Mouse (Mus musculus): ENCODE measurements around the gene Cyp2d40. TPM values are rescaled to one million over a fixed set of nuclear protein-coding genes. Genes with fewer than 3 reads are reported as not detected.
"Not testable (repeated sequence)": the region's sequence is repeated elsewhere in the genome, so short reads cannot be mapped to it uniquely, and the experiment has no call there.

Gene Cyp2d40
- total and polyA plus RNA-seq, 2 experiments from 2014 or later = not detected

DNA sequence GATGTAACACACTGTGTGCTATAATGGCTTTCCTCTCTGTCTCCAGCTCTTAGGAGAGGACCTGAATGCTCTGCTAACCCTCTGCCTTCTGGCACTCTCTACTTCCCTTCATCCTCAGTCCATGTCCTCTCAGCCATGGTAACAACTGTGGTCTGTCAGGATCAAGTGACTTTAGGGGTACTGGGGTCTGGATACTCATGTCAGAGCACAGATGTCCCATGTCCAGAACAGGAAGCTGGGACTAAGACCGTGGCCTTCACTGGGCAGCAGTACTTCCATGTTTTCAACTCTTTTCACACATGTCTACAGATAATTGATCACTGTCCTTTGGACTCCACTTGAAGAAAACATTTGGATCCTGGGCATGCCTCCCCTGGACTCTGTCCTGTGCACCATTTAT lies 19.8 kb upstream of the Cyp2d40 start:
- ATAC-seq (ENCODE audit: insufficient read depth, low read depth) (no peak), DNase-seq (ENCODE audit: low spot score) (no peak)
- TF ChIP-seq CTCF (IDR thresholded peaks at IDR 0.05; ENCODE audit: low read depth) = no peak
- TF ChIP-seq EP300 (IDR thresholded peaks at IDR 0.05; ENCODE audit: low read depth) = no peak
- H3K4me2 ChIP-seq (ENCODE audit: low read depth, low read length) = no peak overlapping the region
- H3K9me3 ChIP-seq (replicated peaks; ENCODE audit: control insufficient read depth, low read length) = no peaks in the 10 kb centered on the region
- no peak overlapping the region for H3K9ac ChIP-seq (replicated peaks; ENCODE audit: low read depth, low read length)
- no peaks in the 10 kb centered on the region for H3K27me3 ChIP-seq (ENCODE audit: control insufficient read depth, insufficient read depth, low read length)
- no peaks in the 10 kb centered on the region for H3K36me3 ChIP-seq (replicated peaks; ENCODE audit: control insufficient read depth, insufficient read depth, low read length)
- no peaks in the 10 kb centered on the region for H3K4me1 ChIP-seq (ENCODE audit: control insufficient read depth, insufficient read depth)
- WGBS = 72% methylated on average over 1 of the region's 1 CpGs
- no peak overlapping the region for H3K27ac ChIP-seq (ENCODE audit: low read depth)
- no peak overlapping the region for H3K4me3 ChIP-seq (ENCODE audit: low read depth, low read length)

DNA sequence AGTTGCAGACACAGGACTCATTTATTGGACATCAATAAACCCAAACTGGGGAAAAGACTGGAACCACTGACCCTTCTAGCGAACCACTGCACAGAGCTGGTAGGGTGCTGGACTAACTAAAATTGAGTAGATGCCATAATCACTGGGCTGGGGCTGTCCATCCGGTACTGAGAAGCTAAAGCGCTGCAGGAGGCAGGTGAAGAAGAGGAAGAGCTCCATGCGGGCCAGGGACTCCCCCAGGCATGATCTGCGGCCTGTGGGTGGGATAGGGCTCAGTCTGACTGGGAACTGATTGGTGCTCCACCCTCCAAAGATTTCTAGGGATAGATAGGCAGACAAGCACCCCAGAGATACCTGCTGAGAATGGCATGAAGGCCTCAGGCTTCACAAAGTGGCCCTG lies 13.9 kb upstream of the Cyp2d40 start:
- ATAC-seq (ENCODE audit: insufficient read depth, low read depth); H3K4me2 ChIP-seq (ENCODE audit: low read depth, low read length); H3K27me3 ChIP-seq (ENCODE audit: control insufficient read depth, insufficient read depth, low read length); DNase-seq (ENCODE audit: low spot score); H3K9me3 ChIP-seq (replicated peaks; ENCODE audit: control insufficient read depth, low read length); H3K4me3 ChIP-seq (ENCODE audit: low read depth, low read length); H3K27ac ChIP-seq (ENCODE audit: low read depth); H3K9ac ChIP-seq (replicated peaks; ENCODE audit: low read depth, low read length); H3K4me1 ChIP-seq (ENCODE audit: control insufficient read depth, insufficient read depth); H3K36me3 ChIP-seq (replicated peaks; ENCODE audit: control insufficient read depth, insufficient read depth, low read length): not testable (repeated sequence)
- WGBS = 72% methylated on average over 5 of the region's 5 CpGs

DNA sequence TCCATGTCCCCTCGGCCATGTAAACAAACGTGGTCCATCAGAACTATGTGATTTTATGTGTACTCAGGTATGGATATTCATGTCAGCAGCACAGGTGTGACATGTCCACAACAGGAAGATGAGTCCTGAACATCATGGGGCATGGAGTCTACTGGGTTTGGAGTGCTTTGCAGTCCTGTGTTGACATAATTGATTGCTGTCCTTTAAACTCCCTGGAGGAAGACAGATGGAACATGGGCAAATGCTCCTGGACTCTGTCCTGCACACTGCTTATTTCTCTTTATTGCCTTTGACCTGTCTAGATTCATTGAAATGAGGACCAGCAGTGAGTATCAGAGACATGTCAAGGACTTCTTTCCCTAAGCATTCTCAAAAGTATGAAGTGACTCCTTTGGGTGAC lies 2.0 kb upstream of the Cyp2d40 start:
- Histone ChIP-seq H3K9me3 (replicated peaks; ENCODE audit: control insufficient read depth, low read length) (no peaks in the 10 kb centered on the region), H3K36me3 (replicated peaks; ENCODE audit: control insufficient read depth, insufficient read depth, low read length) (no peaks in the 10 kb centered on the region), H3K27ac (ENCODE audit: low read depth) (no peak overlapping the region), H3K27me3 (ENCODE audit: control insufficient read depth, insufficient read depth, low read length) (no peaks in the 10 kb centered on the region), H3K4me2 (ENCODE audit: low read depth, low read length) (no peak overlapping the region), H3K4me3 (ENCODE audit: low read depth, low read length) (no peak overlapping the region), H3K4me1 (ENCODE audit: control insufficient read depth, insufficient read depth) (no peaks in the 10 kb centered on the region), H3K9ac (replicated peaks; ENCODE audit: low read depth, low read length) (no peak overlapping the region)
- no peak for TF ChIP-seq EP300 (IDR thresholded peaks at IDR 0.05; ENCODE audit: low read depth)
- 72% methylated on average over 2 of the region's 2 CpGs for WGBS
- ATAC-seq (ENCODE audit: insufficient read depth, low read depth) = no peak
- DNase-seq (ENCODE audit: low spot score) = no peak

DNA sequence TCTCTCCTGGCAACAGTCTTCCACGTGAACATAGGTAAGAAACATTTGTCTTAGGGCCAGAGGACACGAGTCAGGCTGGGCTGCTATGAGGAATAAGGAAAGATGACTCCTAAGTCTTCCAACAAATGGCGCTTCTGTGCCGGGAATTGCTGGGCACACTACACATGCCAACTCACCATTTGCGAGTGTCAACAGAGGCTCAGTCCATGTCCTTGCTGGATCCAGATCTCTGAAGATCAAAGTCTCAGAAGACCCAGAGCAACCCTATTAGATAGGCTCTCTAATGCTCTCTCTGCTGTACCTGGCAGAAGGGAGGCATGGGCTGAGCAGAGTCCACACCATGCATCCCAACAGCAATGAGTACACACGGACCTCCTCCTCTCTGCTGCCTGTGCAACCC lies 898 bp upstream of the Cyp2d40 start:
- Histone ChIP-seq H3K9me3 (replicated peaks; ENCODE audit: control insufficient read depth, low read length) (no peaks in the 10 kb centered on the region), H3K27me3 (ENCODE audit: control insufficient read depth, insufficient read depth, low read length) (no peaks in the 10 kb centered on the region), H3K27ac (ENCODE audit: low read depth) (no peak overlapping the region), H3K4me2 (ENCODE audit: low read depth, low read length) (no peak overlapping the region), H3K4me1 (ENCODE audit: control insufficient read depth, insufficient read depth) (no peaks in the 10 kb centered on the region), H3K36me3 (replicated peaks; ENCODE audit: control insufficient read depth, insufficient read depth, low read length) (no peaks in the 10 kb centered on the region), H3K9ac (replicated peaks; ENCODE audit: low read depth, low read length) (no peak overlapping the region), H3K4me3 (ENCODE audit: low read depth, low read length) (no peak overlapping the region)
- ATAC-seq (ENCODE audit: insufficient read depth, low read depth) (no peak), DNase-seq (ENCODE audit: low spot score) (no peak)
- WGBS = 72% methylated on average over 6 of the region's 6 CpGs
- TF ChIP-seq CTCF (IDR thresholded peaks at IDR 0.05; ENCODE audit: low read depth) (no peak), EP300 (IDR thresholded peaks at IDR 0.05; ENCODE audit: low read depth) (no peak)

DNA sequence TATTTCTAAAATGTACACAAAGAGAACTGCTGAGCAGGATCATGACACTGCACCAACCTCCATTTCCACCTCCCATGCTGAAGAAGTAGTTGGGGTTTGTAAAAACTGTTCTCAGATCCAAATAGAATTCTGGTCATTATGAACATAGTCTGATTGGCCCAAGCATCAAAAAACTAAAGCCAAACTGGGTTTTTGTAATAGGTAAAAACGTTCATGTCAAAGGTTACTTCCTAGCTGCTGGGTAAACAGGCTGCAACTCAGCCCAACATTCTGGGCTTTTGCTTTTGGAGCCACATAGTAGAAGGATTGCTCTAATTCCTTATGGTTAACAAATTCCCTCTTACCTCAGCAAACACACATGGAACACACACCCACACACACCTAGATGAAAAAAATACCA lies 15.8 kb downstream of the Cyp2d40 start:
- 0 out of 2 replicates have a peak, but pooled peaks cover 7% of the 10 kb centered on the region for H3K9me3 ChIP-seq (replicated peaks; ENCODE audit: control insufficient read depth, low read length)
- H3K4me1 ChIP-seq (ENCODE audit: control insufficient read depth, insufficient read depth) = no peaks in the 10 kb centered on the region
- ATAC-seq (ENCODE audit: insufficient read depth, low read depth) (no peak), DNase-seq (ENCODE audit: low spot score) (no peak)
- H3K36me3 ChIP-seq (replicated peaks; ENCODE audit: control insufficient read depth, insufficient read depth, low read length) = no peaks in the 10 kb centered on the region
- no peak overlapping the region for H3K4me2 ChIP-seq (ENCODE audit: low read depth, low read length)
- H3K4me3 ChIP-seq (ENCODE audit: low read depth, low read length) = no peak overlapping the region
- 36% methylated on average over 1 of the region's 1 CpGs for WGBS
- H3K9ac ChIP-seq (replicated peaks; ENCODE audit: low read depth, low read length) = no peak overlapping the region
- no peak overlapping the region for H3K27ac ChIP-seq (ENCODE audit: low read depth)
- TF ChIP-seq EP300 (IDR thresholded peaks at IDR 0.05; ENCODE audit: low read depth) = no peak
- no peak for TF ChIP-seq CTCF (IDR thresholded peaks at IDR 0.05; ENCODE audit: low read depth)
- no peaks in the 10 kb centered on the region for H3K27me3 ChIP-seq (ENCODE audit: control insufficient read depth, insufficient read depth, low read length)

DNA sequence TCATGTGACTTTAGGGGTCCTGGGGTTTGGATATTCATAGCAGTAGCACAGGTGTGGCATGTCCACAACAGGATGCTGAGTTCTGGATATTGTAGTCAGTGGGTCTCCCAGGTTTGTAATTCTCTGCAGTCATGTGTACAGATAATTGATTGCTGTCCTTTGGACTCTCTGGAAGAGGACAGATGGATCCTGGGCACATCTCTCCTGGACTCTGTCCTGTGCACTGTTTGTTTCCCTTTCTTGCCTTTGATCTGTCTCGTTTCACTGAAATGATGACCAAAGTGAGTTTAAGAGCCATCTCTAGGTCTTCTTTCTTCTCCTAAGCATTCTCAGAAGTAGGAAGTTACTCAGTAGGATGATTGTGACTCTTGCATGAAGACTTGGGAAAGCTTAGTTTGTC lies 16.5 kb downstream of the Cyp2d40 start:
- no peak overlapping the region for H3K27ac ChIP-seq (ENCODE audit: low read depth)
- no peak for ATAC-seq (ENCODE audit: insufficient read depth, low read depth)
- H3K4me1 ChIP-seq (ENCODE audit: control insufficient read depth, insufficient read depth) = no peaks in the 10 kb centered on the region
- H3K4me2 ChIP-seq (ENCODE audit: low read depth, low read length) = no peak overlapping the region
- no peak overlapping the region for H3K9ac ChIP-seq (replicated peaks; ENCODE audit: low read depth, low read length)
- no peaks in the 10 kb centered on the region for H3K36me3 ChIP-seq (replicated peaks; ENCODE audit: control insufficient read depth, insufficient read depth, low read length)
- no peaks in the 10 kb centered on the region for H3K27me3 ChIP-seq (ENCODE audit: control insufficient read depth, insufficient read depth, low read length)
- no peak for TF ChIP-seq EP300 (IDR thresholded peaks at IDR 0.05; ENCODE audit: low read depth)
- no peak for TF ChIP-seq CTCF (IDR thresholded peaks at IDR 0.05; ENCODE audit: low read depth)
- 0 out of 2 replicates have a peak, but pooled peaks cover 7% of the 10 kb centered on the region for H3K9me3 ChIP-seq (replicated peaks; ENCODE audit: control insufficient read depth, low read length)
- WGBS = 41% methylated on average over 1 of the region's 1 CpGs
- no peak overlapping the region for H3K4me3 ChIP-seq (ENCODE audit: low read depth, low read length)
- DNase-seq (ENCODE audit: low spot score) = no peak

GRCm38 (mm10) chr15:82733331-82733925 lies 30.6 kb downstream of the Cyp2d40 start:
- not testable (repeated sequence) for H3K4me3 ChIP-seq (ENCODE audit: low read depth, low read length); H3K27me3 ChIP-seq (ENCODE audit: control insufficient read depth, insufficient read depth, low read length); H3K27ac ChIP-seq (ENCODE audit: low read depth); H3K4me1 ChIP-seq (ENCODE audit: control insufficient read depth, insufficient read depth); DNase-seq (ENCODE audit: low spot score); H3K9ac ChIP-seq (replicated peaks; ENCODE audit: low read depth, low read length); H3K36me3 ChIP-seq (replicated peaks; ENCODE audit: control insufficient read depth, insufficient read depth, low read length); ATAC-seq (ENCODE audit: insufficient read depth, low read depth); H3K9me3 ChIP-seq (replicated peaks; ENCODE audit: control insufficient read depth, low read length); H3K4me2 ChIP-seq (ENCODE audit: low read depth, low read length)
- 82% methylated on average over 4 of the region's 4 CpGs for WGBS

All from heart, postnatal 0 days (tissue).